Mouse (Mus musculus) ES-E14 (cell line): Measurements from ENCODE around the gene Ift22. TPM values are rescaled to one million over a fixed set of nuclear protein-coding genes. Genes with fewer than 3 reads are reported as not detected.
A peak's percentile ranks its signal among the peaks of the same experiment; 100 is the strongest.

ENCODE experiments used
- DNase-seq: peaks from one replicate; pipeline ENCODE4 v3.0.0-alpha.2; 2013; ENCODE audit warnings: low read depth, low spot score
- H3K27ac ChIP-seq: 2 replicates; pipeline ENCODE4 v1.5.1; 2012; ENCODE audit warnings: low read depth, mild to moderate bottlenecking, low read length, moderate library complexity, mixed read lengths; ENCODE audit not compliant: poor library complexity, insufficient read depth, severe bottlenecking
- H3K36me3 ChIP-seq: 2 replicates; pipeline ENCODE4 v1.6.1; 2012; ENCODE audit warnings: mild to moderate bottlenecking, low read length, moderate library complexity, mixed read lengths; ENCODE audit not compliant: control insufficient read depth, poor library complexity, insufficient read depth, severe bottlenecking
- H3K4me1 ChIP-seq, 2 experiments: fragments of 150-350 bp in 1 of 2; sonication (generic) in 1 of 2; 2 replicates each; pipeline ENCODE4 v1.6.1; 2012; ENCODE audit warnings: low read length in 2 of 2, mild to moderate bottlenecking in 1 of 2, mixed read lengths in 1 of 2; ENCODE audit not compliant: control insufficient read depth in 2 of 2, insufficient read depth in 2 of 2, poor library complexity in 1 of 2
- H3K4me3 ChIP-seq, 2 experiments: fragments of 150-350 bp in 1 of 2; sonication (generic) in 1 of 2; 2 replicates each; pipeline ENCODE4 v1.5.1; 2012; ENCODE audit warnings: low read length in 2 of 2, low read depth in 1 of 2, mild to moderate bottlenecking in 1 of 2, mixed read lengths in 1 of 2; ENCODE audit not compliant: insufficient read depth in 1 of 2, poor library complexity in 1 of 2, severe bottlenecking in 1 of 2
- H3K9ac ChIP-seq: 2 replicates; pipeline ENCODE4 v1.6.1; 2012; ENCODE audit warnings: low read depth, mild to moderate bottlenecking, low read length, mixed read lengths; ENCODE audit not compliant: poor library complexity, insufficient read depth, severe bottlenecking
- H3K9me3 ChIP-seq: fragments of 150-350 bp; sonication (generic); 2 replicates; pipeline ENCODE4 v1.6.1; 2012; ENCODE audit warnings: low read depth, mild to moderate bottlenecking, low read length; ENCODE audit not compliant: control insufficient read depth, insufficient read depth
- CHD2 ChIP-seq: IDR thresholded peaks from 2 replicates; pipeline ENCODE4 v1.6.1; 2014; ENCODE audit warnings: mild to moderate bottlenecking, low read depth, low read length, inconsistent platforms
- HCFC1 ChIP-seq: IDR thresholded peaks from 2 replicates; pipeline ENCODE4 v1.6.1; 2012; ENCODE audit warnings: low read length, inconsistent platforms, borderline replicate concordance; ENCODE audit not compliant: insufficient read depth
- MAFK ChIP-seq: IDR thresholded peaks from 2 replicates; pipeline ENCODE4 v1.6.1; 2014; ENCODE audit warnings: mild to moderate bottlenecking, low read depth, low read length, inconsistent platforms; ENCODE audit not compliant: insufficient read depth
- ZC3H11A ChIP-seq: IDR thresholded peaks from 2 replicates; pipeline ENCODE4 v1.6.1; 2012; ENCODE audit warnings: low read depth, mild to moderate bottlenecking, inconsistent platforms, low read length, borderline replicate concordance
- ZNF384 ChIP-seq: IDR thresholded peaks from 2 replicates; pipeline ENCODE4 v1.6.1; 2012; ENCODE audit warnings: low read depth, low read length, inconsistent platforms
- in situ Hi-C, 2 experiments: fragments of 600-800 bp; cut with MboI; formaldehyde crosslinking; loops; one replicate each; pipeline ENCODE4 v1.15.1; 2025; ENCODE audit warnings: low sequenced_read_pairs in 2 of 2, inconsistent platforms in 1 of 2; ENCODE audit not compliant: unreplicated experiment in 2 of 2
- total RNA-seq: library from RNA; depleted of rRNA; stranded (reverse); fragments of 300-350 nt; gene quantifications from 2 replicates; pipeline ENCODE4 v1.2.3, GENCODE M21; 2012

Gene Ift22
- total RNA-seq, 1 experiment, result 18.3 TPM

- Histone ChIP-seq H3K9ac (peak overlapping the region; percentile 77), H3K4me3 (peak overlapping the region; percentile 84 to 95), H3K4me1 (peaks cover 4 to 19% of the 10 kb centered on the region in 2 experiments; a peak in 3 of 4 replicates), H3K36me3 (peaks cover 1% of the 10 kb centered on the region; the same call in 1 of the 2 replicates), H3K27ac (peak overlapping the region; percentile 11; the same call in 1 of the 2 replicates), H3K9me3 (no peaks in the 10 kb centered on the region)
- no peak for TF ChIP-seq MAFK
- peak; percentile 91 for TF ChIP-seq ZNF384
- DNase-seq, result no peak
- in situ Hi-C loops, result no loop called here
Observed at GRCm38 (mm10) chr5:136953440-136953951, 45.5 kb downstream of the Ift22 start.

GRCm38 (mm10) chr5:136955622-136956021 lies 47.7 kb downstream of the Ift22 start:
- peaks cover 4 to 19% of the 10 kb centered on the region in 2 experiments; a peak in 3 of 4 replicates for H3K4me1 ChIP-seq
- H3K9ac ChIP-seq, result no peak overlapping the region
- DNase-seq, result no peak
- no peak overlapping the region for H3K27ac ChIP-seq
- peaks cover 1% of the 10 kb centered on the region; the same call in 1 of the 2 replicates for H3K36me3 ChIP-seq
- H3K4me3 ChIP-seq, result no peak overlapping the region
- no peaks in the 10 kb centered on the region for H3K9me3 ChIP-seq
- TF ChIP-seq MAFK (no peak), HCFC1 (no peak), ZNF384 (no peak), ZC3H11A (no peak), CHD2 (no peak)
- in situ Hi-C loops, result no loop called here

GRCm38 (mm10) chr5:136957250-136957649 lies 49.3 kb downstream of the Ift22 start:
- DNase-seq, result no peak
- in situ Hi-C loops, result no loop called here
- TF ChIP-seq ZC3H11A, result no peak
- TF ChIP-seq MAFK, result no peak
- TF ChIP-seq CHD2, result no peak
- TF ChIP-seq ZNF384, result no peak
- no peak for TF ChIP-seq HCFC1
- peaks cover 8 to 9% of the 10 kb centered on the region in 2 experiments; a peak in 2 of 4 replicates for H3K4me1 ChIP-seq
- H3K9ac ChIP-seq, result no peak overlapping the region
- H3K27ac ChIP-seq, result no peak overlapping the region
- H3K36me3 ChIP-seq, result peaks cover 1% of the 10 kb centered on the region; the same call in 1 of the 2 replicates
- H3K9me3 ChIP-seq, result no peaks in the 10 kb centered on the region
- no peak overlapping the region for H3K4me3 ChIP-seq

- no peak overlapping the region for H3K27ac ChIP-seq
- peaks cover 11 to 14% of the 10 kb centered on the region in 2 experiments; a peak in 3 of 4 replicates for H3K4me1 ChIP-seq
- peaks cover 13% of the 10 kb centered on the region for H3K36me3 ChIP-seq
- DNase-seq, result no peak
- no peaks in the 10 kb centered on the region for H3K9me3 ChIP-seq
- TF ChIP-seq MAFK, result no peak
- TF ChIP-seq CHD2, result no peak
- no peak for TF ChIP-seq ZNF384
- no peak for TF ChIP-seq HCFC1
- TF ChIP-seq ZC3H11A, result no peak
- H3K4me3 ChIP-seq, result no peak overlapping the region
- in situ Hi-C loops, result no loop called here
- H3K9ac ChIP-seq, result no peak overlapping the region; the same call in 1 of the 2 replicates
Observed at GRCm38 (mm10) chr5:136958991-136959605, 51.1 kb downstream of the Ift22 start.
